Mouse (Mus musculus): ENCODE results near the gene Gm20696.

DNA sequence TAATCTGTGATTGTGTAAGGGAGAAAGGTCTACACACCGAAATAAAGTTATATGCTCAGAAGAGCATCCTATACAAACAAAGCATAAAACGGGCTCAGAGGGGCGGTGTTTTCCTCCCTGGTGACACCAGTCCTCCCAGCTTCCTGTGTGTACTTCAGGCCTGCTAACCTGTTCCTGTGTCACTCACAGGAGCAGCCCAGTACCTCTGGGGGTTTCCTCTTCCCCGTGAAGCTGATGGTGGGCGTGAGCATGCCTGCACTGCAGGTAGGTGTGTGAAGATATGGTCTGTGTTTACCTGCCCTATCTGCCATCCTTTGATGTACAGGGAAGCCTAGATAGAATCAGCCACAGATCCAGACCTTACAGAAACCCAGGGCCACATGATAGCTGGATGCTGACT lies 286.5 kb downstream of the Gm20696 start:
- TF ChIP-seq RAD21 (IDR thresholded peaks at IDR 0.05; ENCODE audit: low read depth, low read length) (no peak), EP300 (IDR thresholded peaks at IDR 0.05; ENCODE audit: low read length) (no peak), MXI1 (IDR thresholded peaks at IDR 0.05; ENCODE audit: low read depth, low read length) (no peak), E2F4 (IDR thresholded peaks at IDR 0.05; ENCODE audit: insufficient replicate concordance, low read depth, low read length) (no peak)
